Mouse (Mus musculus) cerebellum, adult 11-12 months (tissue): Measurements from ENCODE around the gene Rnaseh1.

ENCODE experiments used
- DNase-seq: peaks from one replicate; pipeline ENCODE4 v3.0.0; 2022

Rnaseh1 gene

DNA sequence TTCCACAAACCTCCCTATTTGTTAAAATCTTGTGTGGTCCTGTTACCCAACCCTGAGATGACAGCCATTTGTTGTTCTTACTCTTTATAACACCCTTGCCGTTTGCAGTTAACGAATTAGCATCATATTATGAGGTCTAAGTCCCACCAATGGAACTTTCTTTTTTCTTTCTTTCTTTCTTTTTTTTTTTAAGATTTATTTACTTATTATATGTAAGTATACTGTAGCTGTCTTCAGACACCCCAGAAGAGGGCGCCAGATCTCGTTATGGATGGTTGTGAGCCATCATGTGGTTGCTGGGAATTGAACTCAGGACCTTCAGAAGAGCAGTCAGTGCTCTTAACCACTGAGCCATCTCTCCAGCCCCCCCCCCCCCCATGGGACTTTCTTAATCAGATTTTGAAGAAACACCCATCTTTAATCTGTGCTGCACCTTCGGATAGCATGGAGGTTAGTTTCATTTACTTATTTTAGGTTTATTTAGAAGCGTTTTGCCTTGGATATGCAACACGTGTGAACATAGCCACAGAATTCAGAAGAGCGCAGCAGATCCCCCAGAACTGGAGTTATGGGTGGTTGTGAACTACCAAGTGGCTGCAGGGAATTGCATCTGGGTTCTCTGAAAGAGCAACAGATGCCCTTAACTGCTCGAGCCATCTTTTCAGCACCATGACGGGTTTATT lies 24.8 kb downstream of the Rnaseh1 start:
- no peak for DNase-seq

DNA sequence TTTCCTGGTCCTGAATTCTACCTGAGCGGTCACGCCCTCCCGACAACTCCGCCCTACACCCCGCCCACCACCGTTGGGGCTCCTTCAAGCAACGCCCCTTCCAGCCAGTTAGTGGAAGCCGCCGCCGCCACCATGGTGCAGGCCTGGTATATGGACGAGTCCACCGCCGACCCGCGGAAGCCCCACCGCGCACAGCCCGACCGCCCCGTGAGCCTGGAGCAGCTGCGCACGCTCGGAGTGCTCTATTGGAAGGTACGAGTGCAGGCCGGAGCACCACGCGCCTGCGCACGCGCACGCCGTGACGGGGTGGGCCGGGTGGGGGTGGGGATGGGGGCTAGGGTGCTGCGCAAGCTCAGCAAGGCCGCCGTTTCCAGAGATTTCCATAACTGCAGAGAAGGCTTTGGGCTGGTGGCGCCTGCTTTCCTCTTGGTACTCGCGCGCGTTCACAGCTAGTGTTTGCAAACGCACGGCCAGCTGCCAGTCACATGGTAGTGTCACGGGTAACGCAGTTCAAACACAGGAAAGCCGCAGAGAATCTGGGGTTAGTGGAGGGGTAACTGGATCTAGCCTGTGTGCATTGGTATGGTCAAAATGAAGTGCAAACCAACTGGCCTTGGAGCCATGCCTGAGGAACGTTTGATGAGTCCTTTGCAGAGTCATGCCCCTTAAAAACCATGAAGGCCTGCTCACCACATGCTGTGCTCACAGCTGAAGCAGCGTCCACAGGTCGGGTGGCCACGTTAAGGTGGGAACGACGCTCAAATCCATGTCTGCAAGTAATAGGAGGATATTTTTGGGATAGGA lies 25.9 kb downstream of the Rnaseh1 start, which contains the start of gene Adi1:
Adi1 (plus strand) TSS at position 111 of the 804 bp plus-strand sequence.
- DNase-seq, result peak; percentile 89

DNA sequence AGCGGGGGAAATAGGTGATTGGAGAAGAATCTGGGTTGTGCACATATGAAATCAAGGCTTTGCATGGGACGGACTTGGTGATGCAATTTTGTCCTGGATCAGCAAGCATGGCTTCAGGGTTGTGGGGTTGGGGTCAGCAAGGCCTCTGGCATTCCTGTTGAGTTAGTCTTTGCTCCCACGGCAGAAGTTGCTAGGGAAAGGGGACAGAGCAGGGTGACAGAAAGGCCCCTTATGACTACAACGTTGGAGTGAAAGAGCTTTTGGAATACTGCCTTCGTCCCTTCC lies 26.5 kb downstream of the Rnaseh1 start:
- DNase-seq, result no peak

DNA sequence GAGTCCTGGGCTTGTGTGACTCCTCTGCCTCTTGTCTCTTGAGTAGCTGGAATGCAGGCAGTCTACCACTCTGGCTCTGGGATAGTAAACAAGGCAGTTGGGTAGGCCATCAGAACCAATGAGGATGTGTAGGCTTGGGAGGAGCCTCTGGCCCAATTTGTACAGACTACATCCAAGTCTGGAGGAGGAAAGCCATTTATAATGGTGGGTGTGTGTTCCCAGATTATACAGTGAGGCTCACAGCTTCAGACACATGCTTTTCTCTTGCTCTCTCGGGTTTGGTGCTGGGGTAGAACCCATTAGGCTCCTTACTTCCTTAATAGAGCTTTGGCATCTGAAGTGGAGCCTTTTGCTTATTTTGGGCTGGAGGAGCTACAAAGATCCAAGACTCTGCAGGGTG lies 35.3 kb downstream of the Rnaseh1 start:
- no peak for DNase-seq

DNA sequence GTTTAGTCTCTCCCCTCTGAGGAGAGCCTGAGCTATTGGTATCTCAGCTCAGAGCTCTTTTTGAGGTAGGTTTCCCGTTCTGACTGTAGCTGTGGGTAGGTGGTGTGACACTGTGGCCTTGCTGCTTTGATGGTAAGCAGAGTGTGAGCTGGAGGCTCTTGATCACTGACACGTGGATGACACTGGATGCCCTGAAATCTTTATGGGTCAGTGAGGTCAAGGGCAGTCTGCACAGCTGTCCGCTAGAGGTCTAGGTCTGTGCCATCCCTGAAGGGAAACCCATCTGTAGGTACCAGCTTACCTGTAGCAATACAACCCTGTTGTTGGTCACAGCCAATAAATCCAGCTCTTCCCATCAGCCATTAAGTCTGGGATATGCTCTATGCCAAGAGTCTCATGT lies 36.4 kb downstream of the Rnaseh1 start:
- no peak for DNase-seq

DNA sequence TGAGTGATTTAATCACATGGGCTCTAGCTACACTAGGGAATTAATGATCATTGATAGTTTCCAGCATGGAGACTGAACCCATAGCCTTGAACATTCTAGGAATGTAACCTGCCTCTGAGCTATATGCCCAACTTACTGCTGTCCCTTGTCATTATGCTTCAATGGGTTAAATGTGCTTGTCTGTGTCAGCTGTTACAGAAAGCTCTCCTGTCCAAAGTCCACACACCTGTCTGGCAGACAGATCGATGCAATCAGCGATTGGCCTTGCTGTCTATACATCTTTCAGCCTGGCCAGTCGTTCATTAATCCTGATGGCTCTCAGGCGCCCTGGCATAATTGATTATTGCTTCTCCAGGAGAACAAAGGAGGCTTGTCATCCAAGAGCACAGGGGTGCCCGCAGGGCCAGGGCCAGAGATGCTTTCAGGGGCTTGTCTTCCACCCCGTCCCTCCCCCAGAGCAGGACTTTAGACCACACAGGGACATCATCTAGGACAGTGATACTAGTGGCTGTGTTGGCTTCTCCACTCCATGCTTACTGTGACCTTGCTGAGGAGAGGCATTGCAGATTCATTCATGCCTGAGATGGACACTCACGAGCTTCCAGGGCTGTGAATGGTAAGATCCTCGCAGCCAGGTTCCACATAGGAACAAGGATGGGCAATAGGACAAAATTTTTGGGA lies 36.9 kb downstream of the Rnaseh1 start:
- DNase-seq, result no peak

DNA sequence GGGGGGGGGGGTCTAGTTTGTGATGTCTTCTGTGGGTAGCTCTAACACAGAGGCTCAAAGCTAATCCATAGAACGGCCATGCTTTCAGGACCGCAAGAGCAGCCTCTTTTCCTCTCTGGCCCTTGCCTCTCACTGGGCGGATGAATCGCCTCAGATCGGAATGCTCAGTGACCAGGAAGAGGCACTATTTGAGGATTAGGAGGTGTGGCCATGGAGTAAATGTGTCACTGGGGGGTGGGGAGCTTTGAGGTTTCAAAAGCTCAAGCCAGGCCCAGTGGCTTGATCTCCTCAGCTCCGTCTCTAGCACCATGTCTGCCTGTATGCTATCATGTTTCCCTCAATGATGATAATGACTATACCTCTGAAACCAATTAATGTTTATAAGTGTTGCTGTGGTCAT lies 39.6 kb downstream of the Rnaseh1 start:
- no peak for DNase-seq

DNA sequence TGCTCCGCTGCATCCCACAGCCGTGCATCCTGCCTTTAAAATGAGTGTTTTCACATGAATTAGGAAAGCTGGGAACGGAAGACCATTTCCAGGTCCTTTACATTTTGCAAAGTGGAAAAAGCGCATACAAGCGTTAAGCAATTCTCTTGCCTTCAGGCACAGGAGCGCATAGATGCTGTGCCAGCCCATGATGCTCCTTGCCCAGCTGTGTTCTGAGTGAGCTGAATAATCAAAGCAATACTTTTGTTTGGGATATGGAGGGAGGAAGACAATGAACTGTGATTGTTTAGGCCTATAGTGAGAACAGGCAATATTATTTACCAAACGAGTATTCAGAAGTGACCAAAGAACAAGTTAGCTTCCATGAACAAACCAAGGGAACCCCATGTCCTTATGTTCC lies 41.3 kb downstream of the Rnaseh1 start:
- DNase-seq, result no peak

DNA sequence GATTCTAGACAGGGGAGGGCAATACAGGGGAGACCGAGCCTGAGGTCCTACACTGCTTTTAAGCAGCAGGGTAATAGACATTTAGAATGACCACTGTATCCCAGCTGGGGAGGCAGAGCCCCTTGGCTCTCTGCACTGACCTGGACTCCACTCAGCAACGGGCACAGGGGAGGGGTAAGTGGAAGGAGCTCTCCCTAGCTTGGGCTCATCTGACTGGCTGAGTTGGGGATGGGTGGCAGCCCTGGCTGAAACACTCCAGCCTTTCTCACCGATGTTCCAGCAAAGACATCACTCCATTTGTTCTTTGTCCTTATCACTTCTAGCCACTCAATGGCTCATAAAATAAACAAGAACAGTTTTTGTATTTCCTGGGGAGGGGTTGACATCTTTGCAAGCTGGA lies 44.3 kb downstream of the Rnaseh1 start:
- DNase-seq, result no peak

DNA sequence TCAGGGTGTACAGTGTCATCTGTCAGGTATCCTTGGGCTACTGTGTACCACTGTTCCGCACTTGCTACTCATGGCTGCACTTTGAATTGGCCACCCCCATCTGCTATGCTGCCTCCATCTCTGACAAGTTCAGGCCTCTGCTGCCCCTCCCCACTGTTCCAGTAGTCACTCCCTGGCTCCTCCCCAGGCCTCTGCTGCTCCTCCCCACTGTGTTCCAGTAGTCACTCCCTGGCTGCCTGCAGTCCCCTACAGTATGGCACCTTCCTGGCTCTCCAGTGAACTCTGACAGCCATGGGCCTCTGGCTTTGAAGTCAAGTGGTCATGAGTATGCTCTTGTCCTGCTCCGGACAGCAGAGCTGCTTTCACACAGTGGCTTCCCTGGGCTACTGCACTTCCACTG lies 44.8 kb downstream of the Rnaseh1 start:
- DNase-seq, result peak; percentile 40

DNA sequence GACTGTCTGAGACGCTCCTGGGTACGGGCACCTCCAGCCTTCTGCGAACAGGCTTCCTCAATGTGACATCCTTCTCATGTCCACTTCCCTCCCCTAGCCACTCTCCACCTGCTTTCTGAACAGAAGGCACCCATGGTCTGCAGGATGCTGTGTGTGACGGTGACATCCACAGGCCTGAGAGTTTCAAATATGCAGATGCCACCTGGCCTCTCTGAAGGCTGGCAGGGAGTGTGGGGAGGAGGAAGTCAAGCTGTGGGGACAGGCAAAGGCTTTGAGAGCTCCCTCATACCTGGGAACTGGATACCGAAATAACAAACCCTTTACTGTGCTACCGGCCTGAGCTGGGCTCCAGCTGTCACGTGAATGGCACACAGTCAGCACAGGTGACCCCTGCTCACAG lies 45.4 kb downstream of the Rnaseh1 start:
- DNase-seq, result peak; percentile 73

DNA sequence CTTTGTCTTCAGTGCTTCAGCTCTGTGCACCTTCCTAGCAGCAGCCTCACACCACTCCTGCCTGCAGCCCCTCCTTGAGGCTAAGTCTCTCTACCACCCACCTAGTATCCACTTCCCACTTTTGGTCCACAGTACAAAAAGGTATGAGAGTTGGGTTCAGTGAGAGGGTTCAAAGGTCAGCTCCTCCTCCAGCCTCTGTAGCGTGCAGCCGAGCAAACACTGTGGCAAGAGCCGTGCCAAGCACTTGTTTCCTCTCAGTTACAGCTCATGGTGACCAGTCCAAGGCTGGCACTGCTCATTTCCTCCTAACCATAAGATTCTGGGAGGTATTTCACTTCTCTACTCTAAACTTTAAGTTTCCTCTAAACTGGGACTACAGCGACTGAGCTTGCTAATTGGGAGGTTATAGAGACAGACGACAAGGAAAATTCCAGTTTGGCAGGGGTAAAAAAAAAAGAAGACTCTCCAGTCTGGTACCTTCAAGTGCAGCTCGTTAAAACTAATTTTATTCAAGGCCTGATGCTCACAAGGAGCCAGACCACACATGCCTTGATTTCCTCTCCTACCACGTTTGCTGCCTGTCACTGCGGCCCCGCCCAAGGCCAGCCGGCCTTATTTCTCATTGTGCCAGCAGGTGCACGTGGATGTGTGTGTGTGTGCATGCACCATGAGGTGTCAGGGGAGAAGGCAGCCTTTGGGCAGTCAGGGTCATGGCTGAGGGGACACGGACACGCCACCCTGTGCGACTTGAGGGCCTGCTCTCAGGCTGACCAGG lies 48.6 kb downstream of the Rnaseh1 start:
- no peak for DNase-seq

DNA sequence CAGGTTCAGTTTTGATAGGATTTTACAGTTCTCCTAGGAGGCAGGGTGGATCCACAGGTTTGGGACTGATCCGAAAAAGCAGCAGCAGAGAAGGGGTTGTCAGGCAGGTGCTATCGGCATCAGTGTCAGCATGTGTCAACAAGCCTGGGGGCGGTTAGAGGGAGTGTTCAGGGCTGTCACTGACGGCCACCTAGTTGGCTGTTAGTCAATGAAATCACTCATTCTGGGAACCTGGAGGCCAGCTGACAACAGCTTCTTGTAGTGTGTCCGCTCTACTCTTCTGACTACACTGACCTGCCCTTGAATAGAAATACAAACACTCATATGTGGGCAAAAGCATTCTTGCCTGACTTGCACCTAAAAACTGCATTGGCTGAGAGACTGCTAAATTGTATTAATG lies 49.7 kb downstream of the Rnaseh1 start:
- DNase-seq, result no peak

DNA sequence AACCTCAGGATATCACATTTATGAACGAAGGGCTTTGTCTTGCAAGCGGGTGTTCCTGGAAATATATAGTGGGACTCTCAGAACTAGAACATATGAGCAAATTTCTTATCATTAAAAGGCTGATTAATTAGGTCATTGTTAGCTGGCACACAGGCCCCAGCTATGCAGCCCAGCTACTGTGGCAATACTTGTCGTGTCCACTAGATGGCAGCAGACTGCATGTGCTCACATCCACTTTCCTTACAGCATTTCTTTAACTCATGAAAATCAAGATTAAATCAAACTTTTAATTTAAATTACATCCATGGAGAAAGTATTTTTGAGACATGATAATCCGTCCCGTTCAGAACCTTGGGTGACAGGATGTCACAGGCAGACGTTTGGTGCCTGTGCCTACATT lies 50.3 kb downstream of the Rnaseh1 start:
- peak; percentile 71 for DNase-seq

DNA sequence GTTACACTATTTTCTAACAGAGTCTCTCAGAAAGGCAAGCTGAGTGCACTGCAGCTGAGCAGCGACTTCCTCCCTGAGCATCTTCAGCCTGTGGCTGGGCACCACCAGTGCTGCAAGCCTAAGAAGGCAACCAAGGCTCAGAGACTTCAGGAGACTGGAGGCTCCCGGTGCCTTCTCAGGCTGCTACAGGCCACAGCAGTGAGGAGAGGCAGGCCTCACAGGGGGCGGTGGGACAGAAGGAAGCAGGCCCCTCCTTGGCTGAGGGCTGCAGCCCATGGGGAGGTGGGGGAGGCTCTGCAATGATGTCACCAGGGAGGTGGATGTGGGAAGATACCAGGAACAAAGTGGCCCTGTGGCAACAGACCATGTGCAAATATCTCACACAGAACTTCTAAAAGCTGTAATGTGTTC lies 50.7 kb downstream of the Rnaseh1 start:
- peak; percentile 45 for DNase-seq

DNA sequence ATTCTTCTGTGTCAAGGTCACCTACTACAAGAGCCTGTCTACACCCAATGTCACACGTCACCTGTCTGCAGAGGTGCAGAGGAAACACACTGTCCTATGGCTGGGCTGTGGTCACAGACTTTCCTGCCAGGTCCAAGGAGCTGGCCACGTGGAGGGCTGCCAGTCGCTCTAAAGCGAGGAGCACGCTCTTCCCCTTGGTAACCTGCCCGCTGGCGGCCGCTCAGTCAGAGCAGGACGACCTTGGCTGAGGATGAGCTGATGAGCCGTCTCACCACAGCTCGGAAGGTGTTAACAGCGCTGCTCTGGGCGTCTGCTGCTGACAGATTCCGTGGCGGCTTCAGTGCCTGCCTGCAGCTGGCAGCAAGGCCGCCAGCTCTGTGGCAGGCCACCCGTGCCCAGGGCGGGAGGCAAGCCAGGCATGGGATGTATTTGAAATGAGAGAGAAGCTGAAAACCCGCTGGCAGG lies 51.2 kb downstream of the Rnaseh1 start:
- peak; percentile 84 for DNase-seq

DNA sequence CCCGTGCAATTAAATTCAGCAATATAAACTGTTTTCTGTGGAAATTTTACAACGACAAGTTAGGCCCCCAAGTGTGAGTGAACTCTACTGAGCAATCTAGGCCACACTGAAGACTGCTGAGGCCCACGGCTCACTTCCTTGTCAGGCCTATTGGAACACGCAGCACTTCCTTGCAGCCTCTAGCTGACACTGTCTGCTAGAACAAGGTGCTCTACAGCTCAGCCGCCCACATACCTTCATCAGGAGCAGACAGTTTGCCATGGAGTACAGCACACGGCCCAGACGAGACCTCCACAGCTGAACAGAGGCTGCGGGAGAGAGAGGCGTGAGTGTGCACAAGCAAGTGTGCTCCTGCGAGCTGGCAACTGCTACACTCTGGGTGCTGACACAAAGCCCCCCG lies 51.9 kb downstream of the Rnaseh1 start:
- DNase-seq, result no peak

DNA sequence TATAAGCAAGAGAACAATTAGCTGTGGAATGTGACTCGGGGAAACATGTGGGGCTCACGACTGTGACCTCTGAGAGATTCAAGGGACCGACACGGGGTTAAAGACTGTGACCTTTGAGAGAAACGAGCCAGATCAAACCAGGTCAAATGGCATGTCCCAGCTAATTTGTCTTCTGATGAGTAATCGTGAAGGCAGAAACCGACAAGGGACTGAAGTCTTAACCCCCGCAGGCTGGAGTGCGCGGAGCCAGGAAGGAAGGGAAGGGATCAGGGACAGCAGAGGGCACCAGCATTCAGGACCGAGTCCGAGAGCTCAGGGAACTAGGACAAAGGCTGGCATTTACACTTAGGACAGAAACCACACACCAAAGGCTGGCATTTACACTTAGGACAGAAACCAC lies 55.0 kb downstream of the Rnaseh1 start:
- no peak for DNase-seq

DNA sequence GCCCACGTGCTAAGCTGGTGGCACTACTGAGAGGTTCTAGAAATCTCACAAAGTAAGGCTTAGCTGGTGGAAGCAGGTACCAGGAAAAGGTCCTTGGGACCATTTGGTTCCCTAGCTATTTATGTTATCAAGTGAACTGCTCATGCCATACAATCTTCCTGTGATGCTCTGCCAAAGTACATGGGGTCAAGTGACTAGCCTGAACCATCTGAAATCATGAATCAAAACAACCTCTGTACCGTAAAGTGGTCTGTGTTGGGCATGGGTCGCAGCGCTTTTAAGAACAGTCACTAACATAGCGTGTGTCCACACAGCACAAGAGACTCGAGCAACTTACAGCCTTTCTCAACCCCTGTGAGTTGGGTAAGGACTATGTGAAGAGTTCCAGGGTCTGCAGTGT lies 55.8 kb downstream of the Rnaseh1 start:
- no peak for DNase-seq

DNA sequence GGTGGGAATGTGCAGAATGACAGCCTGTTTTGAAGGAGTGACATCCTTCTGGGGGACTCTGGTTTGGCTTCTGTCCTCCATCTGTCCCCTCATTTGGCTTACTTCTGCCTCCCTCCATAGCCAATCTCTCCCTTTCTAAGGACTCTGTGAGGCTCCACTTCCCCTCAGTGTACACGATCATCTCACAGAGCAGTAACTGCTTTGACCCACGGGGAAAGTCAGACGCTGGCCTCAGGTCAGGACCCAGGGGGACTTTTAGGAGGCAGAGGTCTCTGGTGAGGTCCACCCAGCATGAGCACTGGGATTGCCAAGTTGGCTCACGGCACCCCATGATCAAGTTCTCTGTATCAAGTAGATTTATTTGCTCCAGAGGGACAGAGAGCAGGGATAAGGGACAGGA lies 58.8 kb downstream of the Rnaseh1 start:
- no peak for DNase-seq
